Mouse (Mus musculus): ENCODE results near the gene Erich6. TPM values are rescaled to one million over a fixed set of nuclear protein-coding genes. Genes with fewer than 3 reads are reported as not detected.
"Not testable (repeated sequence)": the region's sequence is repeated elsewhere in the genome, so short reads cannot be mapped to it uniquely, and the experiment has no call there.

Erich6 gene
- polyA plus RNA-seq, 1 experiment from 2014 or later, result not detected

GRCm38 (mm10) chr3:58622665-58623394 is 14.2 kb downstream of the Erich6 start:
- no peaks in the 10 kb centered on the region for H3K27me3 ChIP-seq (replicated peaks; ENCODE audit: low read depth, poor library complexity, severe bottlenecking)
- no peak overlapping the region for H3K4me3 ChIP-seq
- no peak for DNase-seq (ENCODE audit: low spot score)
- no peaks in the 10 kb centered on the region for H3K9me3 ChIP-seq
- 75% methylated on average over 3 of the region's 3 CpGs for WGBS
- no peaks in the 10 kb centered on the region for H3K4me1 ChIP-seq
- no peaks in the 10 kb centered on the region for H3K36me3 ChIP-seq (replicated peaks)
- H3K27ac ChIP-seq (replicated peaks), result no peak overlapping the region

GRCm38 (mm10) chr3:58621066-58621465 is 15.9 kb downstream of the Erich6 start:
- H3K27ac ChIP-seq (replicated peaks), result no peak overlapping the region
- no peaks in the 10 kb centered on the region for H3K36me3 ChIP-seq (replicated peaks)
- no peaks in the 10 kb centered on the region for H3K27me3 ChIP-seq (replicated peaks; ENCODE audit: low read depth, poor library complexity, severe bottlenecking)
- DNase-seq (ENCODE audit: low spot score), result no peak
- no peaks in the 10 kb centered on the region for H3K9me3 ChIP-seq
- H3K4me3 ChIP-seq, result no peak overlapping the region
- WGBS, result 86% methylated on average over 7 of the region's 7 CpGs
- H3K4me1 ChIP-seq, result no peaks in the 10 kb centered on the region

GRCm38 (mm10) chr3:58609985-58610384 is 27.0 kb downstream of the Erich6 start:
- no peaks in the 10 kb centered on the region; the same call in 1 of the 2 replicates for H3K9me3 ChIP-seq
- no peaks in the 10 kb centered on the region for H3K4me1 ChIP-seq
- H3K27ac ChIP-seq (replicated peaks), result no peak overlapping the region
- no peak overlapping the region for H3K4me3 ChIP-seq
- DNase-seq (ENCODE audit: low spot score), result no peak
- no peaks in the 10 kb centered on the region for H3K27me3 ChIP-seq (replicated peaks; ENCODE audit: low read depth, poor library complexity, severe bottlenecking)
- no peaks in the 10 kb centered on the region for H3K36me3 ChIP-seq (replicated peaks)
- WGBS, result 72% methylated on average over 5 of the region's 5 CpGs

- Histone ChIP-seq H3K36me3 (replicated peaks) (no peaks in the 10 kb centered on the region), H3K4me1 (no peaks in the 10 kb centered on the region), H3K27ac (replicated peaks) (no peak overlapping the region), H3K4me3 (no peak overlapping the region), H3K9me3 (no peaks in the 10 kb centered on the region; the same call in 1 of the 2 replicates), H3K27me3 (replicated peaks; ENCODE audit: low read depth, poor library complexity, severe bottlenecking) (no peaks in the 10 kb centered on the region)
- WGBS, result 85% methylated on average over 4 of the region's 4 CpGs
- no peak for DNase-seq (ENCODE audit: low spot score)
Observed at GRCm38 (mm10) chr3:58608506-58608905, 28.5 kb downstream of the Erich6 start.

- Histone ChIP-seq H3K36me3 (replicated peaks) (peaks cover 85% of the 10 kb centered on the region), H3K4me3 (no peak overlapping the region)
- WGBS, result 57% methylated on average over 5 of the region's 5 CpGs
Observed at GRCm38 (mm10) chr3:58593623-58594022, 43.4 kb downstream of the Erich6 start.

GRCm38 (mm10) chr3:58592666-58593065 is 44.3 kb downstream of the Erich6 start:
- H3K4me3 ChIP-seq; DNase-seq (ENCODE audit: low spot score); H3K27ac ChIP-seq (replicated peaks); H3K27me3 ChIP-seq (replicated peaks; ENCODE audit: low read depth, poor library complexity, severe bottlenecking); H3K9me3 ChIP-seq; H3K4me1 ChIP-seq: not testable (repeated sequence)
- H3K36me3 ChIP-seq (replicated peaks), result peaks cover 84% of the 10 kb centered on the region
- 94% methylated on average over 7 of the region's 7 CpGs for whole genome bisulfite sequencing

More at GRCm38 (mm10) chr3:58593623-58594022, 43.4 kb downstream of the Erich6 start:
- no peak for DNase-seq (ENCODE audit: low spot score)
- no peaks in the 10 kb centered on the region for H3K27me3 ChIP-seq (replicated peaks; ENCODE audit: low read depth, poor library complexity, severe bottlenecking)
- H3K27ac ChIP-seq (replicated peaks), result no peak overlapping the region
- H3K9me3 ChIP-seq, result no peaks in the 10 kb centered on the region
- H3K4me1 ChIP-seq, result no peaks in the 10 kb centered on the region

- H3K27me3 ChIP-seq (replicated peaks; ENCODE audit: low read depth, poor library complexity, severe bottlenecking); H3K27ac ChIP-seq (replicated peaks); H3K4me3 ChIP-seq; DNase-seq (ENCODE audit: low spot score); H3K9me3 ChIP-seq; H3K4me1 ChIP-seq: not testable (repeated sequence)
- peaks cover 91% of the 10 kb centered on the region for H3K36me3 ChIP-seq (replicated peaks)
- WGBS, result 94% methylated on average over 4 of the region's 4 CpGs
Observed at GRCm38 (mm10) chr3:58590544-58590943, 46.5 kb downstream of the Erich6 start.

- WGBS, result 95% methylated on average over 5 of the region's 5 CpGs
- H3K9me3 ChIP-seq, result no peaks in the 10 kb centered on the region
- no peak for DNase-seq (ENCODE audit: low spot score)
- H3K36me3 ChIP-seq (replicated peaks), result peaks cover 64% of the 10 kb centered on the region
- no peak overlapping the region for H3K4me3 ChIP-seq
- no peak overlapping the region for H3K27ac ChIP-seq (replicated peaks)
- no peaks in the 10 kb centered on the region for H3K27me3 ChIP-seq (replicated peaks; ENCODE audit: low read depth, poor library complexity, severe bottlenecking)
- H3K4me1 ChIP-seq, result peaks cover 2% of the 10 kb centered on the region; the same call in 1 of the 2 replicates
Observed at GRCm38 (mm10) chr3:58582788-58583426, 54.1 kb downstream of the Erich6 start.

- Histone ChIP-seq H3K4me1 (peaks cover 4% of the 10 kb centered on the region; the same call in 1 of the 2 replicates), H3K9me3 (no peaks in the 10 kb centered on the region), H3K27me3 (replicated peaks; ENCODE audit: low read depth, poor library complexity, severe bottlenecking) (no peaks in the 10 kb centered on the region), H3K27ac (replicated peaks) (no peak overlapping the region), H3K4me3 (no peak overlapping the region), H3K36me3 (replicated peaks) (peaks cover 58% of the 10 kb centered on the region)
- 89% methylated on average over 5 of the region's 5 CpGs for WGBS
- DNase-seq (ENCODE audit: low spot score), result no peak
Observed at GRCm38 (mm10) chr3:58582297-58582696, 54.7 kb downstream of the Erich6 start.

- 96% methylated on average over 4 of the region's 4 CpGs for WGBS
- H3K27ac ChIP-seq (replicated peaks), result no peak overlapping the region
- H3K27me3 ChIP-seq (replicated peaks; ENCODE audit: low read depth, poor library complexity, severe bottlenecking), result no peaks in the 10 kb centered on the region
- H3K4me3 ChIP-seq, result no peak overlapping the region
- H3K9me3 ChIP-seq, result no peaks in the 10 kb centered on the region
- H3K4me1 ChIP-seq, result peaks cover 4% of the 10 kb centered on the region; the same call in 1 of the 2 replicates
- no peak for DNase-seq (ENCODE audit: low spot score)
- H3K36me3 ChIP-seq (replicated peaks), result peaks cover 50% of the 10 kb centered on the region
Observed at GRCm38 (mm10) chr3:58581530-58581929, 55.5 kb downstream of the Erich6 start.

GRCm38 (mm10) chr3:58577506-58578050 is 59.4 kb downstream of the Erich6 start:
- H3K9me3 ChIP-seq, result no peaks in the 10 kb centered on the region
- peaks cover 34% of the 10 kb centered on the region for H3K36me3 ChIP-seq (replicated peaks)
- H3K27me3 ChIP-seq (replicated peaks; ENCODE audit: low read depth, poor library complexity, severe bottlenecking), result no peaks in the 10 kb centered on the region
- DNase-seq (ENCODE audit: low spot score), result no peak
- peaks cover 4% of the 10 kb centered on the region; the same call in 1 of the 2 replicates for H3K4me1 ChIP-seq
- peak overlapping the region; percentile 99 for H3K27ac ChIP-seq (replicated peaks)
- H3K4me3 ChIP-seq, result peak overlapping the region; percentile 95
- 28% methylated on average over 8 of the region's 8 CpGs for WGBS

- H3K4me3 ChIP-seq, result peak overlapping the region; percentile 95
- H3K9me3 ChIP-seq, result no peaks in the 10 kb centered on the region
- WGBS, result under 1% methylated on average over 36 of the region's 36 CpGs
- H3K27me3 ChIP-seq (replicated peaks; ENCODE audit: low read depth, poor library complexity, severe bottlenecking), result no peaks in the 10 kb centered on the region
- peaks cover 30% of the 10 kb centered on the region for H3K36me3 ChIP-seq (replicated peaks)
- DNase-seq (ENCODE audit: low spot score), result peak; percentile 71
- peaks cover 4% of the 10 kb centered on the region; the same call in 1 of the 2 replicates for H3K4me1 ChIP-seq
- peak overlapping the region; percentile 99 for H3K27ac ChIP-seq (replicated peaks)
Observed at GRCm38 (mm10) chr3:58577067-58577503, 59.9 kb downstream of the Erich6 start.
